Mouse (Mus musculus) mammary gland, adult 2 months (tissue): Measurements from ENCODE around the gene Gm12185. TPM values are rescaled to one million over a fixed set of nuclear protein-coding genes. Genes with fewer than 3 reads are reported as not detected.

Experiments
- polyA plus RNA-seq: library from polyadenylated mRNA; depleted of rRNA; stranded (reverse); fragments of >200 nt; gene quantifications from 2 replicates; pipeline ENCODE4 v1.2.3, GENCODE M21; 2012; ENCODE audit warnings: low replicate concordance; rRNA removed

Gene Gm12185
- 0.35 and 1.3 TPM in 2 replicates for polyA plus RNA-seq

DNA sequence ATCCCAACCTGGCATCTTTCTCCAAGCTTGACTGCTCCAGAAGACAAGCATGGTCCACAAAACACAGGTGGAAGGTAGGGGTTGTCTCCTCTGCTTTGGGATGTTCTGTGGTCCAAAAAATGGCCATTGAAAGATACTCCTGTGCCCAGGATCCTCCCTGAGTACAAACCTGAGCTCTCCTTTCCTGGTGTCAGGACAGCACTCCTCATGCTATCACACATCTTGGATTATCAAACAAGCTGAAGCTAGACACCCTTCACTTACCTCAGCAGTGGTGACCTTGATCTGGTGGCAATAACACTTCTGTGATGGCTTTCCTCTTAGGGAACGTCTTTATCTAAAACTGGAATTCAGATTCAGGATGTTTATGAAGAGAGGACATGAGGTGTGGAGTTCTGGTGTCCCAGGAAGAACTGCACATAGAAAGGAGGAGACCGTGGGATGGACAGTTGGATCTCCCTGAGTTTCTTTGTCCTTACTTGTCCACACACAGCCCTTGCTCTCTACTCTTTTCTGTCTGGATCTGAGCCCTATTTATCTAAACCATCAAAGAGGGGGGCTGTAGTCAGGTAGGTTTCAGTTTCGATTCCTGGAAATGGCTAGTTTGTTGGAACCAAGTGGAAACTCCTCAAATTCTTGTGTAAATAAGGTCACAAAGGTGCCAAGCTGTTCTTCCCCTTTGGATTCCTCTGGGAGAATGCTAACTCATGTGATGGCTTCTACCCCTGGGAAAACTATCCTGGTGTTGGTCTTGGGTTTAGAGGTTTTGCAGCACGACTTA lies at the start of gene Gm12185:
Gene Gm12185 (minus strand): TSS at position 487 of the 781 bp plus-strand sequence.

DNA sequence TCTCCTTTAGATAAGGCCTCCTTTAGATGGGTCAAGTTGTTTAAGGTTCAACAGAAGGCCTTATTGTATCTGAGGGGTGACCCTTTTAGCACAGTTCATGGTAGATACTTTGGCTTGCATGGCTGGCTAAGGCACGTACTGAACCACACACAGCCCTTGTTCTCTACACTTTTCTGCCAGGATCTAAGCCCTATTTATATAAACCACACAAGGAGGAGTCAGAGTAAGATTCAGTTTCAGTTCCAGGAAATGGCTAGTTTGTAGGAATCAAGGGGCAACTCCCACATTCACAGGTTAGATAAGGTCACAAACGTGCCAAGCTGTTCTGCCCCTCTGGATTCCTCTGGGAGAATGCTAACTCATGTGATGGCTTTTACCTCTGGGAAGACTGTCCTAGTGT lies 2.0 kb upstream of the Gm12185 start, which contains the start of gene Tgtp1:
Gene Tgtp1 (minus strand): TSS at position 155 of the 400 bp plus-strand sequence.

DNA sequence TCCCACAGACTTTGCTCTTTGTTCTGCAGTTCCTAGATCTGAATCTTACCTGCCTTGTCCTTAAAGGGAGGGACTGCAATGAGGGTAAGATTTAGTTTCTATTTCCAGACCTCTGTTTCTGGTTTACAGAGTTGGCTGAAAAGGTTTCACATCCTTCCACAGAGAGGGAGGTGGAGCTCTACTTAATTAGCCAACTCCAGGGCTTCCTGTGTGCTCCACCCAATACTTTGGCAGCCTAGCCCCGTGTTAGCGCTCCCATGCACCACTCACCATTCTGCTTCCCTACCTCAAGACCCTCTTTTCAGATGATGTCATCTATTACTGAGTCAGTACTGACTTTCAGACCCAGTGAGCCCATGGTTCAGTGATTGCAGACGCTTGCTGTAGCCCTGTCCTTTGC lies 12.8 kb downstream of the Gm12185 start, which contains the start of gene 9930111J21Rik1:
Gene 9930111J21Rik1 (minus strand): TSS at position 148 of the 400 bp plus-strand sequence.

DNA sequence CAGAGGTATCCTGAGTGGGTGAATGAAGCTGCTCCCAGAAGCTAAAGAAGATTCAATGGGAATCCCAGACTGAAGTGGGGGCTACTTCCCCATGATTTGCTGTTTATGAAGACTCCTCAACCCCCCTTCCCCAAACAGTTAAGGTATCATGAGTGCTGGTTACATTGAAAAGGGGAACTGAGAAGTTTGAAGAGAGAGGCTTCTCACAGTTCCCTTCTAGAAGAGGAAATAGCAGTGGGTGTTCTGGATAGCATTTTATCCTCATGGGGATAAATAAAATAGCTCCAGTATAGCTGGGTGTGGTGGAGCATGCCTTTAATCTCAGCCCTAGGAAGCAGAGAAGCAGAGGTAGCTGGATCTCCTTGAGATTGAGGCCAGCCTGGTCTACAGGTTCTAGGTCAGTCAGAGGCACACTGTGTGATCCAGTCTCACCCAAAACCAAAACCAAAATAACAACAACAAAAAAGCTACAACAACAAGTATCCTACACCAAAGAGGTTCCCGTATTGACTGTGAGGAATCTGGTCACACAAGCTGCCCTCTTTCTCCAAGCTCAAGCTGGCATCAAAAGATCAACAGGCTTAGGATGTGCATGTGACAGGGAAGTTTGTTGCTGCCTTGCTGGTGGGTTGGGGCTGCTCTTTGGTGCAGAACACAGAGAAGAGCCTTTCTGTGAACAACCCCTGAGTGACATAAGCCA lies 13.6 kb downstream of the Gm12185 start, which contains the start of gene Olfr56:
Gene Olfr56 (plus strand): TSS at position 650 of the 700 bp plus-strand sequence.

DNA sequence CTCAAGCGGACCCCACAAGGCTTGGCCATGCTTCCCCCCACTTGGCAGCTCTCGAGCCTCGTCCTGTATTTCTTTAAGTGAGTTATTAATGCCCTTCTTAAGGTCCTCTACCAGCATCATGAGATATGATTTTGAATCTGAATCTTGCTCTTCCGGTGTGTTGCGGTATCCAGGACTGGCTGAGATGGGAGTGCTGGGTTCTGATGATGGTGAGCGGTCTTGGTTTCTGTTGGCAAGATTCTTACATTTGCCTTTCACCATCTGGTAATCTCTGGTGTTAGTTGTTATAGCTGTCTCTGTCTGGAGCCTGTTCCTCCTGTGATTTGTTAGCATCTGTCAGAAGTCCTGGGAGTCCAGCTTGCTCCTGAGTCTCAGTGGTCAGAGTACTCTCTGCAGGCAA lies 45.9 kb downstream of the Gm12185 start, which contains the start of gene Psme2b:
Gene Psme2b (minus strand): TSS at position 101 of the 400 bp plus-strand sequence.

DNA sequence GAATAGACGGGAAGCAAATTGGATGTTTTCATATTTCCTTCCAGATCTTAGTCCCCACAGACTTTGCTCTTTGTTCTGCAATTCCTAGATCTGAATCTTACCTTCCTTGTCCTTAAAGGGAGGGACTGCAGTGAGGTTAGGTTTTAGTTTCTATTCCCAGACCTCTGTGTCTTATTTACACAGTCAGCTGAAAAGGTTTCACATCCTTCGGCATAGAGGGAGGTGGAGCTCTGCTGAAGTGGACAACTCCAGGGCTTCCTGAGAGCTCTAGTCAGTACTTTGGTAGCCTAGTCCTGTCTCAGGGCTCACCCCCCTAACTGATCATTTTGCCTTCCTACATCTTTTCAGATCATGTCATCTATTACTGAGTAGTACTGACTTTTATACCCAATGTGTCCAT lies 90.0 kb downstream of the Gm12185 start, which contains the start of gene Gm5431:
Gene Gm5431 (minus strand): TSS at position 194 of the 400 bp plus-strand sequence.

DNA sequence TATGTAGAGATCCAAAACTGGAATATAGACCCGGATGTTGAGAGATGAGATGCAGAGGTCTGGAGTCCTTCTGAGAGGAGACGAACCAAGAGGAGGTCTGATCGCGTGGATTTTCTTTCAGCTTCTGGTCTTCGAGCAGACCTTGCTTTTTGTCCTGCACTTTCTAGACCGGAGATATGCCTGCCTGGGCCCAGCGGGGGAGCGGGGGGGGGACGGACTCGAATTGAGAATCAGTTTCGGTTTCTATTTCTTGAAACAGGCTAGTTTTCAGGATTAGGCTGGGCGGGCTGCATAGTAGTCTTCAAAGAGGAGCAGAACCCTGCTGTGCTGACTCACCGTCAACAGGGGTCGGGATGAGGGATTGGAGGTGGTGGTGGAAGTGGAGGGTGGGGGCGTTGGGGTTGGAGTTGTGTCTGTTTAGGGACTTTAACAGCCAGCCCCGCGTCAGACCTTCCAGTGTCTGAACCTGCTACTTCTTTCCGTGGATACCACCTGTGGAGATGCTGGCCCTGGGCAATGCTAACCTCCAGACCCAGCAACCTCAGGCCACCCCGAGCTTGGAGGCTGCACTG lies 120.7 kb downstream of the Gm12185 start, which contains the start of gene Irgm1:
Gene Irgm1 (minus strand): TSS at position 483 of the 572 bp plus-strand sequence.

Other genes starting within 250 kb of the Gm12185 start
- 2,623 and 3,377 TPM in 2 replicates for gene Rack1, start 191.9 kb downstream of the Gm12185 start, polyA plus RNA-seq
- 31.0 and 33.9 TPM in 2 replicates for gene Trim41, start 174.9 kb downstream of the Gm12185 start, polyA plus RNA-seq
- 32.9 and 36.6 TPM in 2 replicates for gene Trim7, start 166.1 kb downstream of the Gm12185 start, polyA plus RNA-seq
- 9.6 and 11.6 TPM in 2 replicates for gene Gm12184, start 165.6 kb downstream of the Gm12185 start, polyA plus RNA-seq
- 10.3 and 23.6 TPM in 2 replicates for gene Irgm1, start 120.5 kb downstream of the Gm12185 start, polyA plus RNA-seq
- 0.55 and 1.9 TPM in 2 replicates for gene Gm5431, start 90.0 kb downstream of the Gm12185 start, polyA plus RNA-seq
- gene Psme2b, start 46.0 kb downstream of the Gm12185 start, polyA plus RNA-seq: 10.3 and 17.1 TPM in 2 replicates
- gene Olfr56, start 13.3 kb downstream of the Gm12185 start, polyA plus RNA-seq: 0.11 and 0.16 TPM in 2 replicates
- gene 9930111J21Rik1, start 12.8 kb downstream of the Gm12185 start, polyA plus RNA-seq: 10.4 and 15.4 TPM in 2 replicates
- 3.6 and 7.0 TPM in 2 replicates for gene Tgtp1, start 1.9 kb upstream of the Gm12185 start, polyA plus RNA-seq
- 6.7 and 7.0 TPM in 2 replicates for gene 9930111J21Rik2, start 59.0 kb upstream of the Gm12185 start, polyA plus RNA-seq
- gene Tgtp2, start 72.0 kb upstream of the Gm12185 start, polyA plus RNA-seq: 10.1 and 32.6 TPM in 2 replicates
- gene Ifi47, start 84.4 kb upstream of the Gm12185 start, polyA plus RNA-seq: 15.1 and 19.8 TPM in 2 replicates
- 0.97 and 2.1 TPM in 2 replicates for gene Olfr1396, start 122.6 kb upstream of the Gm12185 start, polyA plus RNA-seq
- not detected in 2 replicates for gene Olfr1395, start 150.0 kb upstream of the Gm12185 start, polyA plus RNA-seq
- gene Olfr1394, start 162.2 kb upstream of the Gm12185 start, polyA plus RNA-seq: not detected in 2 replicates
- gene Btnl9, start 194.9 kb upstream of the Gm12185 start, polyA plus RNA-seq: 35.1 and 63.1 TPM in 2 replicates
- gene Zfp62, start 211.1 kb upstream of the Gm12185 start, polyA plus RNA-seq: 2.8 and 3.1 TPM in 2 replicates